Mouse (Mus musculus) embryonic facial prominence, embryonic 15.5 days (tissue): ENCODE results near the gene Lmbrd1. TPM values are rescaled to one million over a fixed set of nuclear protein-coding genes. Genes with fewer than 3 reads are reported as not detected.
"Not testable (repeated sequence)": the region's sequence is repeated elsewhere in the genome, so short reads cannot be mapped to it uniquely, and the experiment has no call there.

Experiments used
- ATAC-seq: fragments of 200-750 bp; cut with Nextera tagmentation; 2 replicates; pipeline ENCODE4 v1.8.0; 2017; ENCODE audit warnings: low read depth, moderate TSS enrichment; ENCODE audit not compliant: insufficient number of reproducible peaks, low FRiP score, low TSS enrichment
- H3K27ac ChIP-seq: fragments of 300-500 bp; sonication (generic); replicated peaks from 2 replicates; pipeline ENCODE4 v1.5.1; 2015; ENCODE audit warnings: mild to moderate bottlenecking, inconsistent platforms
- H3K27me3 ChIP-seq: fragments of 300-500 bp; sonication (generic); 2 replicates; pipeline ENCODE4 v1.6.1; 2015; ENCODE audit warnings: inconsistent platforms
- H3K36me3 ChIP-seq: fragments of 300-500 bp; sonication (generic); 2 replicates; pipeline ENCODE4 v1.6.1; 2015; ENCODE audit warnings: mild to moderate bottlenecking, inconsistent platforms
- H3K4me1 ChIP-seq: fragments of 300-500 bp; sonication (generic); 2 replicates; pipeline ENCODE4 v1.6.1; 2015; ENCODE audit warnings: inconsistent platforms
- H3K4me2 ChIP-seq: fragments of 300-500 bp; sonication (generic); replicated peaks from 2 replicates; pipeline ENCODE4 v1.6.1; 2015; ENCODE audit warnings: mild to moderate bottlenecking, inconsistent platforms
- H3K4me3 ChIP-seq: fragments of 300-500 bp; sonication (generic); replicated peaks from 2 replicates; pipeline ENCODE4 v1.5.1; 2015; ENCODE audit warnings: mild to moderate bottlenecking, inconsistent platforms
- H3K9ac ChIP-seq: fragments of 300-500 bp; sonication (generic); 2 replicates; pipeline ENCODE4 v1.6.1; 2015; ENCODE audit warnings: inconsistent platforms
- H3K9me3 ChIP-seq: fragments of 300-500 bp; sonication (generic); replicated peaks from 2 replicates; pipeline ENCODE4 v1.6.1; 2016; ENCODE audit warnings: inconsistent platforms
- WGBS: fragments of 180-500 bp; shearing (Covaris S2); methylation state at CpG from one replicate; pipeline ENCODE4 v1.1.7; 2015; 5-methylcytosine and 5-hydroxymethylcytosine counted together
- polyA plus RNA-seq: library from polyadenylated mRNA; unstranded; fragments of >200 nt; fragmentation: Nextera tagmentation; extraction: Ambion mirVana; gene quantifications from 2 replicates; pipeline ENCODE4 v1.2.1, GENCODE M21; 2015

Lmbrd1 gene
- polyA plus RNA-seq, 1 experiment from 2014 or later = 34.0 TPM

DNA sequence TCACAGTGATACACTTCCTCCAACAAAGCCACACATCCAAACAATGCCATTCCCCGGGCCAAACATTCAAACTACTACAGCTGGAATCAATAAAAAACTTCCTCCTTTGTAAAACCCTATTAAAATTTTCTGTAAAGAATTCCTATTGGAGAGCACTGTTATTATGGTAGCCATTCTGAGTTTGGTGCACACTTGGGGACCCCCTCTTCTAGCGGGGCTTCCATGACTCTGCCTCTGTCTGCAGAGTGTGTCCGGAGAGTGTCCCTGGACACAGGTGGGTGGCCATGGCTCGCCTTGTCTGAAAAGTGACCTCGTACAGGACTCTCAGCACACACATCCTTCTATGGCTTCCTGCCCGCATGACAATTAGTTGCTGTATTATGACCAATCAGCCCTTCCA, 114.7 kb downstream of the Lmbrd1 start:
- 80% methylated on average over 6 of the region's 6 CpGs for WGBS
- no peak overlapping the region for H3K27ac ChIP-seq
- H3K4me3 ChIP-seq = no peak overlapping the region
- no peaks in the 10 kb centered on the region for H3K36me3 ChIP-seq
- no peak for ATAC-seq
- no peaks in the 10 kb centered on the region for H3K9me3 ChIP-seq
- no peaks in the 10 kb centered on the region for H3K27me3 ChIP-seq
- no peak overlapping the region for H3K9ac ChIP-seq
- H3K4me1 ChIP-seq = no peaks in the 10 kb centered on the region
- no peak overlapping the region for H3K4me2 ChIP-seq

DNA sequence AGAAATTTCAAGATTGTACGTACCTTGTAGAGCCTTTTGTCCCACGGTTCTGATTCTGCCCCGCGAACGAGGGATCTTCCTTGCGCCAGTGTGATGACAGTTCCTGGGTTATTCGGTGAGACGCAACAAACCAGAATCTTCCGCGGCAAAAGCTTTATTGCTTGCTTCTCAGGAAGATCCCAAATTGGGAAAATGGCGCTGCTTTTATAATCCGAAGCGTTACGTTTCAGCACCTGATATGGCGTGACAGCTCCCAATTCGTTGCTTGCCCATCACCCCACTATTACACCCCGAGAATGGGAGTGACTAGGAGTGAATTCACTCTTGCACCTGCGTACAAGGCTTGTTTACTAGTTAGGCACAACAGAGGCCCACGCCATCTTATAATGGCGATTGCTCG, 129.5 kb downstream of the Lmbrd1 start:
- H3K27me3 ChIP-seq, H3K36me3 ChIP-seq, H3K4me3 ChIP-seq, ATAC-seq, H3K27ac ChIP-seq, H3K9ac ChIP-seq, H3K9me3 ChIP-seq, H3K4me2 ChIP-seq, H3K4me1 ChIP-seq: not testable (repeated sequence)
- 96% methylated on average over 21 of the region's 21 CpGs for WGBS

Other genes starting within 250 kb of the Lmbrd1 start
- gene Col19a1, start 91.2 kb upstream of the Lmbrd1 start, polyA plus RNA-seq = 4.1 and 5.3 TPM in 2 replicates